Mouse (Mus musculus): ENCODE results near the gene Brca2. TPM values are rescaled to one million over a fixed set of nuclear protein-coding genes. Genes with fewer than 3 reads are reported as not detected.

Gene Brca2
- polyA plus RNA-seq, 1 experiment from 2014 or later: 11.8 TPM

GRCm38 (mm10) chr5:150616216-150616615, 93.8 kb downstream of the Brca2 start:
- Histone ChIP-seq H3K27ac (ENCODE audit: low read depth, low read length) (no peak overlapping the region), H3K36me3 (ENCODE audit: control insufficient read depth, insufficient read depth, low read length) (no peaks in the 10 kb centered on the region), H3K4me3 (ENCODE audit: low read depth, low read length) (no peak overlapping the region), H3K9me3 (replicated peaks; ENCODE audit: control insufficient read depth, low read length) (no peaks in the 10 kb centered on the region), H3K4me2 (ENCODE audit: low read length) (no peak overlapping the region), H3K27me3 (replicated peaks; ENCODE audit: control insufficient read depth, insufficient read depth, low read length) (no peaks in the 10 kb centered on the region), H3K4me1 (ENCODE audit: control insufficient read depth, insufficient read depth, low read length) (no peaks in the 10 kb centered on the region), H3K9ac (ENCODE audit: low read length) (no peak overlapping the region)
- ATAC-seq (no peak), DNase-seq (ENCODE audit: low spot score) (no peak)
- WGBS: 88% methylated on average over 2 of the region's 2 CpGs

GRCm38 (mm10) chr5:150616731-150617130, 94.3 kb downstream of the Brca2 start:
- Histone ChIP-seq H3K36me3 (ENCODE audit: control insufficient read depth, insufficient read depth, low read length) (no peaks in the 10 kb centered on the region), H3K9ac (ENCODE audit: low read length) (no peak overlapping the region), H3K27me3 (replicated peaks; ENCODE audit: control insufficient read depth, insufficient read depth, low read length) (no peaks in the 10 kb centered on the region), H3K9me3 (replicated peaks; ENCODE audit: control insufficient read depth, low read length) (no peaks in the 10 kb centered on the region), H3K27ac (ENCODE audit: low read depth, low read length) (no peak overlapping the region), H3K4me1 (ENCODE audit: control insufficient read depth, insufficient read depth, low read length) (no peaks in the 10 kb centered on the region), H3K4me3 (ENCODE audit: low read depth, low read length) (no peak overlapping the region), H3K4me2 (ENCODE audit: low read length) (no peak overlapping the region)
- ATAC-seq: no peak
- no peak for DNase-seq (ENCODE audit: low spot score)
- 83% methylated on average over 3 of the region's 3 CpGs for WGBS

- no peak overlapping the region for H3K4me2 ChIP-seq (ENCODE audit: low read length)
- no peaks in the 10 kb centered on the region for H3K36me3 ChIP-seq (ENCODE audit: control insufficient read depth, insufficient read depth, low read length)
- no peaks in the 10 kb centered on the region for H3K9me3 ChIP-seq (replicated peaks; ENCODE audit: control insufficient read depth, low read length)
- no peaks in the 10 kb centered on the region for H3K27me3 ChIP-seq (replicated peaks; ENCODE audit: control insufficient read depth, insufficient read depth, low read length)
- H3K27ac ChIP-seq (ENCODE audit: low read depth, low read length): no peak overlapping the region
- 90% methylated on average over 10 of the region's 10 CpGs for WGBS
- no peak overlapping the region for H3K4me3 ChIP-seq (ENCODE audit: low read depth, low read length)
- DNase-seq (ENCODE audit: low spot score): no peak
- no peaks in the 10 kb centered on the region for H3K4me1 ChIP-seq (ENCODE audit: control insufficient read depth, insufficient read depth, low read length)
- H3K9ac ChIP-seq (ENCODE audit: low read length): no peak overlapping the region
- no peak for ATAC-seq
These were observed 96.3 kb downstream of the Brca2 start for GRCm38 (mm10) chr5:150618599-150619355.

Other genes with a start within 250 kb of the Brca2 start
- gene Zar1l, start 4.5 kb upstream of the Brca2 start, polyA plus RNA-seq (2014; fragmentation: Nextera tagmentation; extraction: Ambion mirVana): not detected in 2 replicates
- 7.4 and 10.1 TPM in 2 replicates for gene N4bp2l1, start 74.6 kb downstream of the Brca2 start, polyA plus RNA-seq (2014; fragmentation: Nextera tagmentation; extraction: Ambion mirVana)
- gene N4bp2l2, start 143.6 kb downstream of the Brca2 start, polyA plus RNA-seq (2014; fragmentation: Nextera tagmentation; extraction: Ambion mirVana): 30.2 and 34.9 TPM in 2 replicates
- 31.8 and 38.0 TPM in 2 replicates for gene Pds5b, start 151.1 kb downstream of the Brca2 start, polyA plus RNA-seq (2014; fragmentation: Nextera tagmentation; extraction: Ambion mirVana)

All from forebrain, embryonic 14.5 days (tissue).